ENCODE assay signal across 29 mouse cellular contexts in the genomic region with DNA sequence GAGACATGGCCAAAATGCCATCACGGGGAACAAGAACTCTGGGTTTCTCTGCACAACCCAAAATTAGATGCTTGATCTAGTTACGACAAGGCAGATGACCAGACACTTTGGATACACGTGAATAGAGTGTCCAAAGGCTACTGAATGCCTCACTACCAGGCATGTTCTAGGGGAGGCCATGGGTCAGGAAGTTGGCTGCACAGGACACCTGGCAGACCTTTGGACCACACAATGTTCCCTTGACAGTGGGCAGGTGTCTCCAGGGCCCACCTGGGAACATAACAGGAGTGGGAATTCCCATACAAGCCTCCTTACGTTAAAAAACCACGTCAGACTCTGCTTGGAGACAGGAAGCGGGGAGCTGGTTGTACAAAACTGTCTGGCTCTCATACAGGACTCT.
DNase-seq lines count a peak whose midpoint lies in the region; ATAC-seq and TF ChIP-seq lines count a peak whose summit lies in the region.
"Had no signal": no experiment of that assay in that cellular context is flagged by ENCODE, and none has a peak within 500 bp of the region (broad histone marks: within the 10 kb centered on the region; RNA-seq: fewer than 3 reads in every experiment).

No protein-coding gene starts in this region.

- no peak for TF ChIP-seq CTCF in gastrocnemius, adult 2 months (IDR thresholded peaks at IDR 0.05)
- no peak for TF ChIP-seq CTCF in kidney, adult 2 months (conservative IDR thresholded peaks at IDR 0.05; ENCODE audit: insufficient read depth, insufficient read length, low read depth, low read length)

- H3K9me3 ChIP-seq in kidney, embryonic 16.5 days (ENCODE audit: low read length), result no peaks in the 10 kb centered on the region
- H3K9me3 ChIP-seq: embryonic facial prominence, embryonic 13.5 days; embryonic facial prominence, embryonic 15.5 days; forebrain, embryonic 10.5 days; forebrain, embryonic 12.5 days had no signal

- H3K27me3 ChIP-seq in kidney, adult 2 months (replicated peaks; ENCODE audit: control insufficient read depth, insufficient read depth, low read length), result no peaks in the 10 kb centered on the region
- H3K27me3 ChIP-seq in kidney, embryonic 16.5 days (ENCODE audit: insufficient read depth, low read length), result no peaks in the 10 kb centered on the region
- H3K27me3 ChIP-seq: forebrain, embryonic 12.5 days; Patski had no signal

- TF ChIP-seq POLR2A in kidney, adult 2 months (IDR thresholded peaks at IDR 0.05; ENCODE audit: low read depth, low read length), result no peak

- no peaks in the 10 kb centered on the region for H3K36me3 ChIP-seq in kidney, adult 2 months (ENCODE audit: control insufficient read depth, insufficient read depth, low read length)
- H3K36me3 ChIP-seq in kidney, embryonic 16.5 days (ENCODE audit: insufficient read depth, low read length), result no peaks in the 10 kb centered on the region
- H3K36me3 ChIP-seq: embryonic facial prominence, embryonic 13.5 days; embryonic facial prominence, embryonic 15.5 days; forebrain, embryonic 10.5 days; forebrain, embryonic 12.5 days; G1E had no signal

- intact Hi-C loops in gastrocnemius, adult 2 months (cut with DNase I), result loop anchor here (5.0 kb wide), 2 partner anchors 329 to 494 kb away; no protein-coding TSS in a partner anchor

- H3K4me1 ChIP-seq in kidney, adult 2 months (ENCODE audit: control insufficient read depth, insufficient read depth, low read length), result peaks cover 49% of the 10 kb centered on the region
- H3K4me1 ChIP-seq in kidney, embryonic 16.5 days (ENCODE audit: insufficient read depth, low read length), result peaks cover 44% of the 10 kb centered on the region
- H3K4me1 ChIP-seq: forebrain, embryonic 10.5 days had no signal

- no peak for DNase-seq in gastrocnemius, adult 2 months
- no peak for DNase-seq in gastrocnemius, postnatal 25 days
- DNase-seq in kidney, adult 2 months, result peak; percentile 84
- peak; percentile 86 for DNase-seq in kidney, adult 9 months
- no peak for DNase-seq in kidney, postnatal 14 days
- peak; percentile 59 to 66 for DNase-seq in kidney, postnatal 36 days
- no peak for DNase-seq in kidney, adult 18-20 months
- DNase-seq: adrenal gland, adult 2 months; adrenal gland, postnatal 10 days; adrenal gland, postnatal 25 days; B cell, adult 2 months; cerebellum, adult 11 months; cerebellum, adult 18-20 months; cerebellum, adult 8-10 months; cerebellum, adult 9-11 months; cerebellum, postnatal 14 days; cerebellum, postnatal 36 days; embryo, embryonic 11 days had no signal

- no peak overlapping the region for H3K4me3 ChIP-seq in gastrocnemius, adult 2 months
- H3K4me3 ChIP-seq in kidney, adult 2 months (ENCODE audit: insufficient read depth, low read depth, low read length), result no peak overlapping the region
- no peak overlapping the region for H3K4me3 ChIP-seq in kidney, embryonic 16.5 days (ENCODE audit: low read length)
- H3K4me3 ChIP-seq: embryonic facial prominence, embryonic 13.5 days; embryonic facial prominence, embryonic 15.5 days; erythroblast, embryonic 14.5 days; forebrain, embryonic 10.5 days; forebrain, embryonic 12.5 days had no signal

- H3K4me2 ChIP-seq in kidney, embryonic 16.5 days (replicated peaks; ENCODE audit: low read depth, low read length), result no peak overlapping the region
- H3K4me2 ChIP-seq: embryonic facial prominence, embryonic 13.5 days; embryonic facial prominence, embryonic 15.5 days; forebrain, embryonic 12.5 days had no signal

- no peak overlapping the region for H3K9ac ChIP-seq in kidney, embryonic 16.5 days (replicated peaks; ENCODE audit: low read length)
- H3K9ac ChIP-seq: embryonic facial prominence, embryonic 13.5 days; embryonic facial prominence, embryonic 15.5 days; forebrain, embryonic 12.5 days had no signal

- ATAC-seq in kidney, embryonic 16.5 days (ENCODE audit: low FRiP score, low TSS enrichment), result no peak
- ATAC-seq: activated CD4-positive, CD25-positive, alpha-beta regulatory T cell, adult 4 months; CD4-positive, CD25-positive, alpha-beta regulatory T cell, adult 4 months; forebrain, embryonic 14.5 days; Patski had no signal

- peak overlapping the region; percentile 48 for H3K27ac ChIP-seq in gastrocnemius, adult 2 months
- H3K27ac ChIP-seq in kidney, adult 2 months (ENCODE audit: insufficient read depth, low read depth, low read length), result peak overlapping the region; percentile 75
- no peak overlapping the region for H3K27ac ChIP-seq in kidney, embryonic 16.5 days (ENCODE audit: low read length)
- H3K27ac ChIP-seq: embryonic facial prominence, embryonic 13.5 days; embryonic facial prominence, embryonic 15.5 days; forebrain, embryonic 10.5 days; forebrain, embryonic 12.5 days had no signal

- WGBS in kidney, adult 2 months, result 62% methylated on average over 6 of the region's 6 CpGs
- 77% methylated on average over 6 of the region's 6 CpGs for WGBS in kidney, embryonic 16.5 days

Comparison
In these comparisons a context has a peak if more than half of its experiments do, and no peak if none do; other contexts are left out.
1. DNase-seq: peak in kidney, adult 2 months (single experiment), kidney, adult 9 months (single experiment) and kidney, postnatal 36 days (2 of 2); none in gastrocnemius, adult 2 months (single experiment), gastrocnemius, postnatal 25 days (single experiment), kidney, postnatal 14 days (single experiment) and kidney, adult 18-20 months (single experiment).